Mouse (Mus musculus) thymus, postnatal 14 days (tissue): ENCODE data around the gene Tas2r134.

ENCODE experiments used
- DNase-seq: peaks from one replicate; pipeline ENCODE4 v3.0.0; 2021

Tas2r134 gene

GRCm38 (mm10) chr2:51657684-51658083 is 30.4 kb downstream of the Tas2r134 start:
- no peak for DNase-seq

- DNase-seq = no peak
These were observed 31.0 kb downstream of the Tas2r134 start for GRCm38 (mm10) chr2:51658288-51658687.

- no peak for DNase-seq
These were observed 47.0 kb downstream of the Tas2r134 start for GRCm38 (mm10) chr2:51674321-51674720.
